Mouse (Mus musculus): ENCODE results near the gene Pank4. TPM values are rescaled to one million over a fixed set of nuclear protein-coding genes. Genes with fewer than 3 reads are reported as not detected.

The Pank4 gene
- polyA plus RNA-seq (2012; ENCODE audit: insufficient read depth, insufficient read length, low replicate concordance, missing spikeins) = not detected in 2 replicates

DNA sequence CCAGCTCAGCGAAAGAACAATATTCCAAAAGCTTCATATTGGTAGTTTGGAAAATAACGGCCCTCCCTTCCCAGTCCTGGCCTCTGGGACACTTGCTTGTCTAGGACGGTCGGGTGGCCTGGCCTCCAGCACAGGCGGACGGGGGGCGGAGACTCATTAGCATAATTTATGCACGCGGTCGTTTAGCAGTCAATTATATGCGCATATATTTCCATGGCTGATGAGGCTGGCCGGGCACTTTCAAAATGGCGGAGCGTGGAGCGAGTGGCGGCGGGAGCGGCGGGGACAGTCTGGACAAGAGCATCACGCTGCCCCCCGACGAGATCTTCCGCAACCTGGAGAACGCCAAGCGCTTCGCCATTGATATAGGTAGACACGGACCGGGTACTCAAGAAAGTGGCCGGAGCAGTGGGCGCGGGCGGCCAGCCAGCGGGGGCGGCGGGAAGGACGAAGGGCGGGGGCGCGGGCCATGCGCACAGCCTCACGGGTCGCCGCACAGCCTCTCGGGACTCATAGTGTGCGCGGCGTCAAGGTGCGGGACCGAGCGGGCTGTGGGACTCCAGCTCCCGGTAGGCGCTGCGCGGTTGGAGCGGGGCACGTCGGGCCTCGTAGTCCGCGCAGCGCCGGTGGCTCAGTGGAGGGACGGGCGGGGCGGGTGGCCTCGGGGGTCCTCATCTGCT, at the start of gene Pank4:
Gene Pank4, plus strand, starts transcription at position 223 of the 680 bp plus-strand sequence.
- under 1% methylated on average over 66 of the region's 66 CpGs for WGBS
- Histone ChIP-seq H3K27ac (ENCODE audit: insufficient read depth, low read depth, low read length) (peak within 1 kb of the TSS; percentile 91), H3K4me3 (ENCODE audit: insufficient read depth, low read depth, low read length) (peak within 1 kb of the TSS; percentile 89), H3K4me1 (ENCODE audit: control insufficient read depth, insufficient read depth, low read length) (peaks cover 43% of the 10 kb centered on the region)
- TF ChIP-seq POLR2A (IDR thresholded peaks at IDR 0.05; ENCODE audit: insufficient read depth, low read depth, low read length) (peak; percentile 50), CTCF (IDR thresholded peaks at IDR 0.05; ENCODE audit: insufficient read depth, low read depth, low read length) (no peak)

DNA sequence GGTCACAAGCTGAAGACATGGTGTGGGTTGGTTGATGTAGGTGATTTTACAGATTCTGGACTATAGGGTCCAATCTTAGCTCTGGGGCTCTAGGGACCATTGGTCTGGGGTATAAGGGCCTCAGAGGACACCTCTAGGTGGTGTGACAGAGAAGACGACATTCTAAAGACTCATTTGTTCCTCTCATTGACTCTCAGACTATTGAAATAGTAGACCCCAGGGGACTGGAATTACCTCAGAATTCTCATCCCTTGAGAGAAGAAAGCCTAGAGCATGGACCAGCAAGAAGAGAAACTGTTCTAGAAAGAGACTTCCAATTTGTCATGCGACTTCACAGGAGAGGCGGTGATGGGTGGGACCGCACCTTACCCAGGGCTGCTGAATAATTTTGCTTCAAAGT, 49.7 kb upstream of the Pank4 start:
- no peak overlapping the region for H3K4me3 ChIP-seq (ENCODE audit: insufficient read depth, low read depth, low read length)
- 95% methylated on average over 4 of the region's 4 CpGs for WGBS
- H3K4me1 ChIP-seq (ENCODE audit: control insufficient read depth, insufficient read depth, low read length) = no peaks in the 10 kb centered on the region
- TF ChIP-seq CTCF (IDR thresholded peaks at IDR 0.05; ENCODE audit: insufficient read depth, low read depth, low read length) = no peak
- H3K27ac ChIP-seq (ENCODE audit: insufficient read depth, low read depth, low read length) = no peak overlapping the region

DNA sequence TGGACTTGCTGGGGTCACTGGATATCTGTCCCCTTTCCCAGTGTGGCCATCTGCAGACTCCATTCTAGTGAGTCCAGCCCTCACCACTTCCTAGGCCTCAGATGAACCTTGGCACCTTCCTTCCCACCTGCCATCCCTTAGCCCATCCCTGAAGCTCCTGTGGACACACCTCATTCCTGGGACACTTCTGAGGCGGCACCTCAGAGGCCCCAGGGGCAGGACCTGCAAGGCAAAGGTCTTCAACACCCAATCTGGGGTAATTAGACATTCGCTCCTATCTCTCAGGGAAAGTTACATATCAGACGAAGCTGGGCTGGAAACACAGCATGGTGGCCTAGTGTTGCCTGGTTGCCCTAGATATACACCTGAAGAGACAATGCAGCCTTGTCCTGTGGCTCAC, 49.2 kb upstream of the Pank4 start:
- no peak for TF ChIP-seq POLR2A (IDR thresholded peaks at IDR 0.05; ENCODE audit: insufficient read depth, low read depth, low read length)
- no peak for TF ChIP-seq CTCF (IDR thresholded peaks at IDR 0.05; ENCODE audit: insufficient read depth, low read depth, low read length)
- Histone ChIP-seq H3K27ac (ENCODE audit: insufficient read depth, low read depth, low read length) (no peak overlapping the region), H3K4me1 (ENCODE audit: control insufficient read depth, insufficient read depth, low read length) (no peaks in the 10 kb centered on the region), H3K4me3 (ENCODE audit: insufficient read depth, low read depth, low read length) (no peak overlapping the region)
- 91% methylated on average over 3 of the region's 3 CpGs for WGBS

DNA sequence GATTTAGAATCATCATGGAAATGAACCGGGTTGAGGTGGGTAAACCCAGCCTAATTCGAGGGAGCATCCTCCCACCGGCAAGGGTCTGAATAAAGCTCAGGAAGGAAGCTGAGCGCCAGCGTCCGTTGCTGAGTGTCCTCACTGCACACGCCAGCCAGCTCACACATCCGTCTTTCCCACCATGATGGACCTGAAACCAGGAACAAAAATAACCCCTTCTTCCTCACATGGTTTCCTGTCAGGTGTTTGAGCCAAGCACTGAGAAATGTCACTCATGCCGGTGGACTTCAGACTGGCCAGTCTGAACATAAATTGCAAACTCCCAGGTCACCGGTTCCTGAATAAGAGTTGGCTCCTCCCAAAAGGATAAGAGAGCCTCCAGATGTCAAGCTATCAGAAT, 48.6 kb upstream of the Pank4 start:
- Histone ChIP-seq H3K4me1 (ENCODE audit: control insufficient read depth, insufficient read depth, low read length) (no peaks in the 10 kb centered on the region), H3K27ac (ENCODE audit: insufficient read depth, low read depth, low read length) (no peak overlapping the region), H3K4me3 (ENCODE audit: insufficient read depth, low read depth, low read length) (no peak overlapping the region)
- no peak for TF ChIP-seq POLR2A (IDR thresholded peaks at IDR 0.05; ENCODE audit: insufficient read depth, low read depth, low read length)
- TF ChIP-seq CTCF (IDR thresholded peaks at IDR 0.05; ENCODE audit: insufficient read depth, low read depth, low read length) = no peak
- 81% methylated on average over 10 of the region's 10 CpGs for WGBS

DNA sequence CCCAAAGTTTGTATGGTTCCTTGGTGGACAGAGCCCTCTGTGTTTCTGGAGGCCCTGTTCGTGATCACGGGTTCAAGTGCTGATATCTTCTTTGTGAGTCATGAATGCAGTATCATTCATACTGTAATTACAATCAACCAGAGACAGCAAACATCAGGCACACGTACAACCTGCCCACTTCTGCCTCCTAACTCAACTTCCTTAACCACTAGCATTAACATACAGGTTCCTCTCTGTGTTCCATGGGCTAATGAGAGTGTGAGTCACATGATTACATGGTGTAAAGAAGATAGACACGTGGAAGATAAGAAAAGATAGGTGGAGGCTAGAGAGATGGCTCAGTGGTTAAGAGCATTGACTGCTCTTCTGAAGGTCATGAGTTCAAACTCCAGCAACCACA, 47.3 kb upstream of the Pank4 start:
- WGBS = 63% methylated on average over 4 of the region's 4 CpGs
- H3K4me3 ChIP-seq (ENCODE audit: insufficient read depth, low read depth, low read length) = no peak overlapping the region
- no peak for TF ChIP-seq POLR2A (IDR thresholded peaks at IDR 0.05; ENCODE audit: insufficient read depth, low read depth, low read length)
- no peak for TF ChIP-seq CTCF (IDR thresholded peaks at IDR 0.05; ENCODE audit: insufficient read depth, low read depth, low read length)
- H3K27ac ChIP-seq (ENCODE audit: insufficient read depth, low read depth, low read length) = no peak overlapping the region
- H3K4me1 ChIP-seq (ENCODE audit: control insufficient read depth, insufficient read depth, low read length) = no peaks in the 10 kb centered on the region

DNA sequence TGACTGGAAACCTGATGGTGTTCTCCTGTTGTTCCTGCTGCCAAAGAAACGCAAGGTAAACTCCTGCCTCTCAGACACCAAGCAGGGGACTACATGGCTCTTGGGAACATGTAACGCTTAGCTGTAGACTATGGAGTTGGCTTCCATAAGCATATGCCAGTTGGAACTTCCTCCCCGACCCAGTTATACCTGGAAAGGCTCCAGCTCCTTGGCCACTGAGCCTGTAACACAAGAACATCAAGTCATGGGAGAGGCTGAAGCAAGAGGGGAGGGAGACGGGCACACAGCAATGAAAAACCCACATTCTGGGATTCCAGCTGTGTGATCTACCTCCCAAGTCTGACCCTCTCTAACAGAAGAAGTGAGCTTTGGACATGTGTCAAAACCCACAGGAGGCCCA, 41.6 kb upstream of the Pank4 start:
- TF ChIP-seq POLR2A (IDR thresholded peaks at IDR 0.05; ENCODE audit: insufficient read depth, low read depth, low read length) = no peak
- no peak for TF ChIP-seq CTCF (IDR thresholded peaks at IDR 0.05; ENCODE audit: insufficient read depth, low read depth, low read length)
- 79% methylated on average over 4 of the region's 4 CpGs for WGBS
- Histone ChIP-seq H3K4me1 (ENCODE audit: control insufficient read depth, insufficient read depth, low read length) (0 out of 2 replicates have a peak, but pooled peaks cover 2% of the 10 kb centered on the region), H3K4me3 (ENCODE audit: insufficient read depth, low read depth, low read length) (no peak overlapping the region), H3K27ac (ENCODE audit: insufficient read depth, low read depth, low read length) (no peak overlapping the region)

DNA sequence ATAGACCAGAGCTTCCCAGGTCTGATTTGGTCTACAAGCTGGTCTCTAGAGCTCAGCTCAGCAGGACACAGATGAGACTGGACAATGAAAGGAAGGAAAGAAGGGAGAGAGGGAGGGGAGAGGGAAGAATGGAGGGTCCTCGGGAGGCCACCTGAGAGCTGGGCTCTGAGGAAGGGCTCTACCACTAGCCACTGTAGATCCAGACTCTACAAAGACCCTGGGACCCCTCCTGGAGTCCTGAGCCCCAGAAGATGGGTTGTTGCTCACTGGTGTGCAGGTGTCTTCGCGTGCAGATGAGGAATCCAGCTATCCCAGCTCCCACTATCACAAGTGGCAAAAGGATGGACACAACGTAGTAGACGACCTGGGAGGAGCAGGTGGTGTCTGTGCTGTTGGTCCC, 41.0 kb upstream of the Pank4 start:
- no peak overlapping the region for H3K4me3 ChIP-seq (ENCODE audit: insufficient read depth, low read depth, low read length)
- 0 out of 2 replicates have a peak, but pooled peaks cover 2% of the 10 kb centered on the region for H3K4me1 ChIP-seq (ENCODE audit: control insufficient read depth, insufficient read depth, low read length)
- WGBS = 79% methylated on average over 5 of the region's 5 CpGs
- TF ChIP-seq CTCF (IDR thresholded peaks at IDR 0.05; ENCODE audit: insufficient read depth, low read depth, low read length) (no peak), POLR2A (IDR thresholded peaks at IDR 0.05; ENCODE audit: insufficient read depth, low read depth, low read length) (no peak)
- H3K27ac ChIP-seq (ENCODE audit: insufficient read depth, low read depth, low read length) = no peak overlapping the region

DNA sequence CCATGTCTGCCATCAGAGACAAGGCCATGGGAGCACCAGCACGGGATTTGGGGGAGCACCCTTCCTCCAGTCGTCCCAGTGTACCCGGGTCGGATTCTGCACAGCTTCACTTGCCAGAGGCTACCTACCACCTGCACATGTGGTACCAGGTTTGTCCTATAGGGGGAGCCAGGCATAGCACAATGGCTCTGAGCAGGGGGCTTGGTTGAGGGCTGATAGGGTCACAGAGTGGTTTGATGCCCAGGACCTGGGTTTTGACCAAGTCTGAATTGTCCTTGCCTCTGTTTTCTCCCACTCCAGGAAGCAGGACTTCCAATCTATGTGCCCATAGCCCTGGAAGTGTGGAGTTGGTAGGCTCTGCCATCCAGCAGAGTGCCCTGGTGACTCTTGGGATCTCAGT, 38.5 kb upstream of the Pank4 start:
- 61% methylated on average over 4 of the region's 4 CpGs for WGBS
- TF ChIP-seq CTCF (IDR thresholded peaks at IDR 0.05; ENCODE audit: insufficient read depth, low read depth, low read length) = no peak
- no peak for TF ChIP-seq POLR2A (IDR thresholded peaks at IDR 0.05; ENCODE audit: insufficient read depth, low read depth, low read length)
- Histone ChIP-seq H3K4me3 (ENCODE audit: insufficient read depth, low read depth, low read length) (no peak overlapping the region), H3K4me1 (ENCODE audit: control insufficient read depth, insufficient read depth, low read length) (0 out of 2 replicates have a peak, but pooled peaks cover 2% of the 10 kb centered on the region), H3K27ac (ENCODE audit: insufficient read depth, low read depth, low read length) (no peak overlapping the region)

DNA sequence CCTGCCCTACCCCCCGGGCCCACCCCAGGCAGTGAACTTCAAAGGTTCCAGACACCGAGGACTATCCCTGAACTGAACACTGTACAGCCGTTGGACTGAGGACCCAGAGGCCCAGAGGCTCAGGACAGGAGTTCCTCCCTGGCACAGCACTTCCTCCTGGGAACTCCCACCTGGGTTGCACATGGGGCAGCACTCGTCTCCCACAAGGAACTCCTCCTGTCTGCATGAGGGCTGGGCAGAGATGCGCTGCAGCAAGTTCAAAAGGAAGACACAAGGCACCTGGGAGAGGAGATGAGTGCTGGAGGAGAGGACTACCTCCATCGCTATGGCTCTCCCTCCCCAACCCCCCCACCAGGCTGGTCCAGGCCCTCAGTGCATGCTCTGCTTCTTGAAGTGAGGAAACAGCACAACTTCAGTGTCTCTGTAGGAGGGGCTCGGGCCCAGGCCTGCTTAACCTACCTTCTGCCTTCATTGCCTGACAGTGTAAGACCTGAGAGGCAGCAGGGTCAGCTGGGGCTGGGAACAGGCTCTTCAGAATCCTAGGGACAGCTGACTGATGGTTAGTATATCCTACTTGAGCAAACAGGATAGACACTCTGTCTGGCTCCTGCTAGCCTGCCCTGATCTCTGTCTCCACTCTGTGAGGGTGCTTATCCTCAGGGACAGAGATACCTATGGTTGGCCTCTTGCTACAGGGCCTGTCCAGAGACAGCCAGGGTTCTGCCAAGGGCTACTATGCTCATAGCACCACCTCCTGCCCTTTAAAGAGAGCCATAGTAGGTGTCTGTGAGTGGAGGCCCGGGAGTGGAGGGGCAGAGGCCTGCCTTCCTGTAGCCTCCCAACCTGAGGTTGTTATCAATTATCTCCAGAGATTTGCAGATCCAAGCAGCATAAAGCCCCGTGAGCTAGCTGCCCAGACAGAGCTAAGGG, 36.7 kb upstream of the Pank4 start:
- TF ChIP-seq CTCF (IDR thresholded peaks at IDR 0.05; ENCODE audit: insufficient read depth, low read depth, low read length) (no peak), POLR2A (IDR thresholded peaks at IDR 0.05; ENCODE audit: insufficient read depth, low read depth, low read length) (no peak)
- peak overlapping the region; percentile 45; the same call in 1 of the 2 replicates for H3K27ac ChIP-seq (ENCODE audit: insufficient read depth, low read depth, low read length)
- H3K4me3 ChIP-seq (ENCODE audit: insufficient read depth, low read depth, low read length) = no peak overlapping the region
- 80% methylated on average over 9 of the region's 9 CpGs for WGBS
- H3K4me1 ChIP-seq (ENCODE audit: control insufficient read depth, insufficient read depth, low read length) = 0 out of 2 replicates have a peak, but pooled peaks cover 2% of the 10 kb centered on the region

All from olfactory bulb, adult 2 months (tissue).